Mouse (Mus musculus): ENCODE data around the gene Ss18l2.

The Ss18l2 gene

GRCm38 (mm10) chr9:121704261-121704645 lies 5.9 kb upstream of the Ss18l2 start:
- DNase-seq (ENCODE audit: low read depth, low spot score): no peak

GRCm38 (mm10) chr9:121704646-121705625 lies 5.2 kb upstream of the Ss18l2 start, which contains the start of gene Sec22c:
TSS of gene Sec22c (minus strand) at chr9:121705490.
- DNase-seq (ENCODE audit: low read depth, low spot score): peak; percentile 85

- DNase-seq (ENCODE audit: low read depth, low spot score): no peak
Observed at GRCm38 (mm10) chr9:121706029-121706675, 4.0 kb upstream of the Ss18l2 start.

- no peak for DNase-seq (ENCODE audit: low read depth, low spot score)
Observed at GRCm38 (mm10) chr9:121707801-121708200, 2.3 kb upstream of the Ss18l2 start.

GRCm38 (mm10) chr9:121708506-121709486 lies 1.3 kb upstream of the Ss18l2 start:
- no peak for DNase-seq (ENCODE audit: low read depth, low spot score)

DNA sequence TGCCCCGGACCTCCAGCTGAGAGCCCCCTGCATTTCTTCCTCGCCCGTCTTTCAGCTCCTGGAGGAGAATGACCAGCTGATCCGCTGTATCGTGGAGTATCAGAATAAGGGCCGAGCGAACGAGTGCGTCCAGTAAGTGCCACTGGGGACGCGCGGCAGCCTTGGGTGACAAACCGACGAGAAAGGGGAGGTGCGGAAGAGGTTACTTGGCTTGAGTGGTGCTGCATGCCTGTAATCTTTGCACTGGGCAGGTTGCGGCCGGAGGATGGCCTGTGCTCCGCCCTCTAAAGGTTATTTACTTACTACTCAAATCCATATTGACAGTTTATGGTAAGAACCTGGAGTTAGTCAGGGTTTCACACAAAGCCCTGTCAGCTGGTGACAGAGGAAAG lies 451 bp downstream of the Ss18l2 start:
- DNase-seq (ENCODE audit: low read depth, low spot score): no peak

- DNase-seq (ENCODE audit: low read depth, low spot score): no peak
Observed at GRCm38 (mm10) chr9:121717048-121717447, 6.9 kb downstream of the Ss18l2 start.

- no peak for DNase-seq (ENCODE audit: low read depth, low spot score)
Observed at GRCm38 (mm10) chr9:121718070-121718705, 8.1 kb downstream of the Ss18l2 start.

DNA sequence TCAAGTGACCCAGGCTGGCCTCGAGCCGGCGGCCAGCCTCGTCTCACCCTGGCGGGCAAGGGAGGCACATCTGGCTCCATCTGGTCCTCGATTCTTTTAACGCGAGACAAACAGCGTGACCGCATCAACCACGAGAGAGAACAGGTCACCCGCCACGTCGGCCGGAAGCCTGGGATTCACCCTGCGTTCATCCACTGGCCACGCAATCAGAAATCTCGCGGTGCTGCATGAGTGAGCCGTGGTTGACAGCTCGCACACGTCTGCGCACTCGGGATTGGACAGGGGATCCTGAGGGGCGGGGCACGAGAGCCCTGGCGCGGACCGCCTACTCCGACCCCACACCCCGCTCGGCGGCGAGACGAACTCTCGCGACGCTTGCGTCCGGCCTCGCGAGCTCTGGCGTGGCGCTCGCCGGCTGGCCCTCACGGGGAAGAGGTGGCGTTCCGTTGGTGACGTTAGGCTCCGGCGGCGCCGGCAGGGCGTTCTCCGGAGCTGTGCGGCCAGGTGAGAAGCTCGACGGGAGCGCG lies 8.7 kb downstream of the Ss18l2 start, which contains the start of gene Nktr:
Nktr (plus strand) TSS at position 378 of the 527 bp plus-strand sequence.
- DNase-seq (ENCODE audit: low read depth, low spot score): peak; percentile 95

DNA sequence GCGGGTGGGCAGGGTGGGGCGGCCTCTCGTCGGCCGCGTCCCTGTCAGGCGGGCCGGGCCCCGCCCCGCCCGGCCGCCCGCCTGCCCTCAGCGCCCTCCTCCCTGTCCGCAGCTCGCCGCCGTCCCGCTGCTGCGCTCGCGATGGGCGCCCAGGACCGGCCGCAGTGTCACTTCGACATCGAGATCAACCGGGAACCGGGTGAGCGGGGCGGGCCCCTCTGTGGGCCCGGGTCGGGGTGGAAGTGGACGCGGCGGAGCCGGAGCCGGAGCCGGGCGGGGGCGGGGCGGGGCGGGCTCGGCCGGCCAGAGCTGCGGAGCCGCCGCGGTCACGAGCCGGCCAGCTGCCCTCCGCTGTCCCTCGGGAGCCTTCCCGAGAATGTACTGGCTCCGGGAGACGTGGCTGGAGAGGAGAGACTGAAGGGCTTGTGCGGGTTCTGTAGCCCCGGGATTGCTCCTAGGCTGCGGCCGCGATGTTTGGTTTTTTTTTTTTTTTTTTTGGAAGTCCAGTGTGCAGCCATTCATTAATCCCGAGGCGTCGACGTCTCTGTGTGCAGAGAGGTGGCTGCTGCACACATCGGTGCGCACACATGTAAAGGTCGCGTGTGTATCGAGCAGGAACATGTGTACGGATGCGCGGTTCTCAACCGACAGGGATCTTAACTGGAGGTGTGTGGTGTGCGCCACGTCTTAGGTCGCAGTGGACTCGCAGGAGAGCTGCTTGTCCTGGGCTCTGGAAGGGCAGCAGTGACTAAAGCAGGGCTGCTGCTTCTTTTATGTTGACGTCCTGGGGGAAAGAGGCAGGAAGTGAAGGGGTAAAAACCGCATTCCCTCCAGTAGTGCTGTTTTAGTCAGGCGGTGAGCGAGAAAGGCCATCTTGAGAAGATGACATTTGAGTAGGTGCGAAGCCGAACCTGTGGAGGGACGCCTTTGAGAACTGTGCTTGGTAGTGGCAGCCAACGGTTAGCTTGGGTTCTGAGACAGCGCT lies 9.5 kb downstream of the Ss18l2 start:
- peak; percentile 22 for DNase-seq (ENCODE audit: low read depth, low spot score)

- no peak for DNase-seq (ENCODE audit: low read depth, low spot score)
Observed at GRCm38 (mm10) chr9:121740490-121740889, 30.4 kb downstream of the Ss18l2 start.

DNA sequence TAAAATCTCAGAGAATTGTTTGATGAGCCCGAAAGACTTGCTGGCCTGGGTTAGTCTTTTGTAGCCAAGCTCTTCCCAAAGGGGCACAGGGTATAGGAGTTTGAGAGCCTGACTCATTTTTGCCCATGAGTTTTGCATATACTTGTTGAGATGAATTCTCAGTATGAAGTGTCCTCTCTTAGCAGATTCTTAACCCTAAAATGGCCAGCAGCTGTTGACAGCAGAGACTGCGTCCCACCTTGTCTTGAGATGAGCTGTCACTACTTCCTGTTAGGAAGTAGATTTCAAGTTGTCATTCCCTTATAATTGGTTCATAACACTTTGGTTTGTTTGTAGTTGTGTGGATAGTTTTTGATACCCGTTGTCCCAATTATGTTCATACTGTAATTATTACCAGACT lies 31.0 kb downstream of the Ss18l2 start:
- no peak for DNase-seq (ENCODE audit: low read depth, low spot score)

DNA sequence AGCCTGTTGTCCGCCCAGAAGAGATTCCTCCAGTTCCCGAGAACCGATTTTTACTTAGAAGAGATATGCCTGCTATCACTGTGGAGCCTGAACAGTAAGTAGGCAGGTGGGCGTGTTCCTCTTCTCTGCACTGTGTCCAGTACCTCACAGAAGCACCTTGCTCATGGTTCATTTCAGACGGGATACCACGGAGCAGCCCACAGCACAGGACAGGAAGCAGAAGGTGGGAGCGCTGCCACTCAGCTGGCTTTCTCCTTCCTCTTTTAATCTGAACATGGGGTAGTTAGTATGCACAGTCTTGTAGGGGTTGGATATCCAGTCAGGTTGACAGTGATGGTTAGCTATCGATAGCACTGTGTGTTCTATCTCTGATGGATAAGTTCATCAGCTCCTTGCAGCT lies 33.9 kb downstream of the Ss18l2 start:
- DNase-seq (ENCODE audit: low read depth, low spot score): no peak

- DNase-seq (ENCODE audit: low read depth, low spot score): no peak
Observed at GRCm38 (mm10) chr9:121752774-121753173, 42.6 kb downstream of the Ss18l2 start.

- no peak for DNase-seq (ENCODE audit: low read depth, low spot score)
Observed at GRCm38 (mm10) chr9:121754624-121755023, 44.5 kb downstream of the Ss18l2 start.

- no peak for DNase-seq (ENCODE audit: low read depth, low spot score)
Observed at GRCm38 (mm10) chr9:121756785-121757184, 46.7 kb downstream of the Ss18l2 start.

GRCm38 (mm10) chr9:121757432-121757831 lies 47.3 kb downstream of the Ss18l2 start:
- DNase-seq (ENCODE audit: low read depth, low spot score): no peak

DNA sequence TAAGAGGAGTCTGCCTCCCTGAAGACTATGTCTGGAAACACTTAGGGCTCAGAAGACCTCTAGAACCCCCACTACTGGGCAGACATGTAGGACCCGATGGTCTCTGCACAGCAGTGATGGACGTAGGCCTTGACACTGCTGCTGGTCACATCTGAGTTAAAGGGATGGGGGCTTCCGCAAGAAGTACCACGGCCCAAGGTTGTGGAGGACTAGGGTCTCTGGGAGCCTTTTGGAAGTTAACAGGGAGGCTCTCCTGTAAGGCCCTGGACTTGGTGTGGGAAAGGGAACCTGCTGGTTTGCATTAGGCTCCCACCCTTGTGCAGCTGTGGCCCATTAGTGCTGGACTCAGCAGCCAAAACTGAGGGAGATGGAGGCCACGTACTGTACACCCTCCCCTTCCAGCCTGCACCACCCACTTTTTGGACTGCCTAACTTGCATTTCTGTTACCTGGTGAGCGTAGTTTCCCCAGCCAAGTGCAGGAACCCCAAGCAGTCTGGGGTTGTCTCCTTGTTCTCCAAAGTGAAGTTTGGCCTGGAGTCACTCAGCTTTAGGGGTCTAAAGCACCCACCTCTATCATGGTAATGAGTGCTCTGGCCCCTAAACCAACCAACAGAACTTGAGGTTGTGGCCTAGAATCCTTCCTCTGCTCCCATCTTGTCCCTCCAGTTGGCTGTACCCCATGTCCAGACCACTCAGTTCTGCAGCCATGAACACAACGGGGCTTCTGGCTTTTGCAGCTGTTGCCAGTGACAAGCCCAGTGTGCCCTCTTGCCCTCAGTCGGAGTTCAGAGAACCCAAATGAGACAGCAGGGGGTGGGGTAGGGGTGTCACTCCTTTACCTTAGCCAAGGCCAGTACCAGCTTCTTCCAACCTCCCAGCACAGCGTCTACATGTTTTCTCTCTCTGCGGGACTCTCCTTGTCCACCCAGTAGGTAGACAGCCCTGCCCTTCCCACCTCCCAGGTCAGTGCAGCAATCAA lies 48.0 kb downstream of the Ss18l2 start:
- DNase-seq (ENCODE audit: low read depth, low spot score): no peak

All from embryo, embryonic 11.5 days (tissue).